Mouse (Mus musculus): ENCODE measurements around the gene BC049715. TPM values are rescaled to one million over a fixed set of nuclear protein-coding genes. Genes with fewer than 3 reads are reported as not detected.

The BC049715 gene
- total RNA-seq, 2 experiments from 2014 or later: 2.3 to 2.8 TPM

- DNase-seq (ENCODE audit: low spot score in 2 of 2): no peak
Measured at GRCm38 (mm10) chr6:136889554-136889953, 62.1 kb downstream of the BC049715 start.

Small RNAs within 50 kb of the gene (microRNA-seq; reads per million reads assigned to microRNA genes)
- gene Gm44364: 0 reads per million in 2 experiments

Other genes with a start within 250 kb of the BC049715 start
- gene Plbd1, start 165.7 kb upstream of the BC049715 start, total RNA-seq (2021): under 1 TPM; 0.16 to 0.65 TPM
- under 1 TPM; 0.26 to 0.47 TPM for gene Gucy2c, start 45.9 kb upstream of the BC049715 start, total RNA-seq (2021)
- gene Hist4h4, start 23.2 kb upstream of the BC049715 start, total RNA-seq (2021): 10 to 100 TPM; 11.3 to 13.2 TPM
- gene H2afj, start 19.4 kb upstream of the BC049715 start, total RNA-seq (2021): 10 to 100 TPM; 50.9 to 57.0 TPM
- 100 to 1,000 TPM; 109 to 111 TPM for gene Wbp11, start 607 bp downstream of the BC049715 start, total RNA-seq (2021)
- gene Smco3, start 7.8 kb downstream of the BC049715 start, total RNA-seq (2021): 1 to 10 TPM; 4.9 to 5.3 TPM
- gene Art4, start 30.1 kb downstream of the BC049715 start, total RNA-seq (2021): not detected
- gene Mgp, start 48.2 kb downstream of the BC049715 start, total RNA-seq (2021): 10 to 100 TPM; 43.3 to 51.2 TPM
- gene Erp27, start 94.6 kb downstream of the BC049715 start, total RNA-seq (2021): not detected
- gene Pde6h, start 96.2 kb downstream of the BC049715 start, total RNA-seq (2021): 1 to 10 TPM in 1 of 2 experiments, under 1 TPM in 1; 0.82 to 1.1 TPM
- 10 to 100 TPM; 10.9 to 13.3 TPM for gene Arhgdib, start 114.3 kb downstream of the BC049715 start, total RNA-seq (2021)